Mouse (Mus musculus) hindbrain, embryonic 13.5 days (tissue): ENCODE data around the gene Ptpra. TPM values are rescaled to one million over a fixed set of nuclear protein-coding genes. Genes with fewer than 3 reads are reported as not detected.

ENCODE experiments used
- ATAC-seq: fragments of 200-750 bp; cut with Nextera tagmentation; 2 replicates; pipeline ENCODE4 v1.8.0; 2017; ENCODE audit warnings: moderate TSS enrichment; ENCODE audit not compliant: low FRiP score
- H3K27ac ChIP-seq: fragments of 300-500 bp; sonication (generic); 2 replicates; pipeline ENCODE4 v1.5.1; 2015; ENCODE audit warnings: inconsistent platforms, mild to moderate bottlenecking, moderate library complexity
- H3K27me3 ChIP-seq: fragments of 300-500 bp; sonication (generic); 2 replicates; pipeline ENCODE4 v1.6.1; 2015; ENCODE audit warnings: mild to moderate bottlenecking, inconsistent platforms
- H3K36me3 ChIP-seq: fragments of 300-500 bp; sonication (generic); 2 replicates; pipeline ENCODE4 v1.6.1; 2015; ENCODE audit warnings: mild to moderate bottlenecking, inconsistent platforms
- H3K4me1 ChIP-seq: fragments of 300-500 bp; sonication (generic); replicated peaks from 2 replicates; pipeline ENCODE4 v1.6.1; 2015; ENCODE audit warnings: inconsistent platforms
- H3K4me2 ChIP-seq: fragments of 300-500 bp; sonication (generic); 2 replicates; pipeline ENCODE4 v1.6.1; 2015; ENCODE audit warnings: inconsistent platforms, mild to moderate bottlenecking, moderate library complexity
- H3K4me3 ChIP-seq: fragments of 300-500 bp; sonication (generic); 2 replicates; pipeline ENCODE4 v1.5.1; 2015; ENCODE audit warnings: mild to moderate bottlenecking, inconsistent platforms
- H3K9ac ChIP-seq: fragments of 300-500 bp; sonication (generic); 2 replicates; pipeline ENCODE4 v1.6.1; 2015; ENCODE audit warnings: mild to moderate bottlenecking, inconsistent platforms
- H3K9me3 ChIP-seq: fragments of 300-500 bp; sonication (generic); 2 replicates; pipeline ENCODE4 v1.6.1; 2016; ENCODE audit warnings: inconsistent platforms
- WGBS: fragments of 180-500 bp; shearing (Covaris S2); methylation state at CpG from one replicate; pipeline ENCODE4 v1.1.7; 2015; 5-methylcytosine and 5-hydroxymethylcytosine counted together
- polyA plus RNA-seq: library from polyadenylated mRNA; unstranded; fragments of >200 nt; fragmentation: Nextera tagmentation; extraction: Ambion mirVana; gene quantifications from 2 replicates; pipeline ENCODE4 v1.2.1, GENCODE M21; 2015

Gene Ptpra
- polyA plus RNA-seq, 1 experiment from 2014 or later, result 126 TPM

- peak overlapping the region; percentile 86 for H3K4me2 ChIP-seq
- H3K27me3 ChIP-seq, result peaks cover 8% of the 10 kb centered on the region
- H3K9ac ChIP-seq, result peak overlapping the region; percentile 89
- peaks cover 37% of the 10 kb centered on the region for H3K4me1 ChIP-seq
- no peaks in the 10 kb centered on the region; the same call in 1 of the 2 replicates for H3K36me3 ChIP-seq
- H3K9me3 ChIP-seq, result no peaks in the 10 kb centered on the region
- peak; percentile 87 for ATAC-seq
- peak overlapping the region; percentile 92 for H3K27ac ChIP-seq
- 0% methylated on average over 43 of the region's 47 CpGs for WGBS
- H3K4me3 ChIP-seq, result peak overlapping the region; percentile 80
These were observed 337 bp downstream of the Ptpra start for GRCm38 (mm10) chr2:130450434-130450796.

- ATAC-seq, result no peak
- Histone ChIP-seq H3K4me1 (peaks cover 39% of the 10 kb centered on the region), H3K27me3 (peaks cover 8% of the 10 kb centered on the region), H3K9me3 (no peaks in the 10 kb centered on the region), H3K4me3 (peak overlapping the region; percentile 80), H3K36me3 (no peaks in the 10 kb centered on the region), H3K9ac (peak overlapping the region; percentile 89), H3K4me2 (peak overlapping the region; percentile 86), H3K27ac (no peak overlapping the region)
- WGBS, result 75% methylated on average over 14 of the region's 14 CpGs
These were observed 1.1 kb downstream of the Ptpra start for GRCm38 (mm10) chr2:130451086-130451726.

- Histone ChIP-seq H3K9ac (peak overlapping the region; percentile 89), H3K9me3 (no peaks in the 10 kb centered on the region), H3K4me2 (peak overlapping the region; percentile 86), H3K36me3 (no peaks in the 10 kb centered on the region), H3K27ac (no peak overlapping the region), H3K4me1 (peaks cover 41% of the 10 kb centered on the region), H3K4me3 (peak overlapping the region; percentile 80), H3K27me3 (peaks cover 8% of the 10 kb centered on the region)
- WGBS, result 76% methylated on average over 3 of the region's 3 CpGs
- no peak for ATAC-seq
These were observed 1.6 kb downstream of the Ptpra start for GRCm38 (mm10) chr2:130451727-130452090.

- Histone ChIP-seq H3K27ac (no peak overlapping the region), H3K9ac (peak overlapping the region; percentile 89; the same call in 1 of the 2 replicates), H3K4me2 (peak overlapping the region; percentile 86; the same call in 1 of the 2 replicates), H3K4me3 (no peak overlapping the region), H3K4me1 (peaks cover 41% of the 10 kb centered on the region), H3K9me3 (no peaks in the 10 kb centered on the region), H3K36me3 (no peaks in the 10 kb centered on the region), H3K27me3 (peaks cover 8% of the 10 kb centered on the region)
- no peak for ATAC-seq
- 64% methylated on average over 2 of the region's 2 CpGs for WGBS
These were observed 2.2 kb downstream of the Ptpra start for GRCm38 (mm10) chr2:130452266-130452665.

GRCm38 (mm10) chr2:130453421-130453820, 3.3 kb downstream of the Ptpra start:
- Histone ChIP-seq H3K9ac (no peak overlapping the region), H3K27ac (no peak overlapping the region), H3K4me1 (peaks cover 41% of the 10 kb centered on the region), H3K27me3 (peaks cover 2% of the 10 kb centered on the region), H3K9me3 (no peaks in the 10 kb centered on the region), H3K4me3 (no peak overlapping the region), H3K4me2 (no peak overlapping the region), H3K36me3 (no peaks in the 10 kb centered on the region)
- no peak for ATAC-seq
- WGBS, result 69% methylated on average over 6 of the region's 6 CpGs

GRCm38 (mm10) chr2:130454748-130455370, 4.8 kb downstream of the Ptpra start:
- Histone ChIP-seq H3K4me1 (peaks cover 33% of the 10 kb centered on the region), H3K4me2 (no peak overlapping the region), H3K9me3 (no peaks in the 10 kb centered on the region), H3K27ac (no peak overlapping the region), H3K4me3 (no peak overlapping the region), H3K27me3 (no peaks in the 10 kb centered on the region), H3K9ac (no peak overlapping the region), H3K36me3 (no peaks in the 10 kb centered on the region)
- WGBS, result 76% methylated on average over 6 of the region's 6 CpGs
- no peak for ATAC-seq

GRCm38 (mm10) chr2:130457871-130458270, 7.8 kb downstream of the Ptpra start:
- Histone ChIP-seq H3K27me3 (no peaks in the 10 kb centered on the region), H3K4me3 (no peak overlapping the region), H3K27ac (no peak overlapping the region), H3K36me3 (0 out of 2 replicates have a peak, but pooled peaks cover 3% of the 10 kb centered on the region), H3K4me1 (peaks cover 13% of the 10 kb centered on the region), H3K4me2 (no peak overlapping the region), H3K9ac (no peak overlapping the region), H3K9me3 (no peaks in the 10 kb centered on the region)
- 91% methylated on average over 3 of the region's 3 CpGs for WGBS
- ATAC-seq, result no peak

- no peak overlapping the region for H3K4me2 ChIP-seq
- no peak overlapping the region for H3K27ac ChIP-seq
- no peaks in the 10 kb centered on the region for H3K27me3 ChIP-seq
- ATAC-seq, result no peak
- H3K4me1 ChIP-seq, result peaks cover 10% of the 10 kb centered on the region
- peaks cover 6% of the 10 kb centered on the region; the same call in 1 of the 2 replicates for H3K36me3 ChIP-seq
- WGBS, result 97% methylated on average over 3 of the region's 3 CpGs
- no peak overlapping the region for H3K9ac ChIP-seq
- no peak overlapping the region for H3K4me3 ChIP-seq
- no peaks in the 10 kb centered on the region for H3K9me3 ChIP-seq
These were observed 9.5 kb downstream of the Ptpra start for GRCm38 (mm10) chr2:130459576-130459975.

- no peak for ATAC-seq
- H3K4me3 ChIP-seq, result no peak overlapping the region
These were observed 11.4 kb downstream of the Ptpra start for GRCm38 (mm10) chr2:130461287-130462071.

GRCm38 (mm10) chr2:130466438-130466837, 16.4 kb downstream of the Ptpra start:
- H3K9ac ChIP-seq, result no peak overlapping the region
- H3K36me3 ChIP-seq, result peaks cover 6% of the 10 kb centered on the region; the same call in 1 of the 2 replicates
- H3K4me1 ChIP-seq, result peaks cover 17% of the 10 kb centered on the region
- H3K4me2 ChIP-seq, result no peak overlapping the region
- no peak overlapping the region for H3K27ac ChIP-seq
- WGBS, result 88% methylated on average over 1 of the region's 1 CpGs
- no peaks in the 10 kb centered on the region for H3K9me3 ChIP-seq
- H3K4me3 ChIP-seq, result no peak overlapping the region
- no peak for ATAC-seq
- no peaks in the 10 kb centered on the region for H3K27me3 ChIP-seq

More at GRCm38 (mm10) chr2:130461287-130462071, 11.4 kb downstream of the Ptpra start:
- Histone ChIP-seq H3K36me3 (peaks cover 6% of the 10 kb centered on the region; the same call in 1 of the 2 replicates), H3K9me3 (no peaks in the 10 kb centered on the region), H3K4me1 (no peaks in the 10 kb centered on the region; the same call in 1 of the 2 replicates), H3K27ac (no peak overlapping the region), H3K27me3 (no peaks in the 10 kb centered on the region), H3K9ac (no peak overlapping the region), H3K4me2 (no peak overlapping the region)
- 83% methylated on average over 15 of the region's 15 CpGs for whole genome bisulfite sequencing

- ATAC-seq, result no peak
- Histone ChIP-seq H3K27me3 (no peaks in the 10 kb centered on the region), H3K9me3 (no peaks in the 10 kb centered on the region), H3K4me1 (peaks cover 17% of the 10 kb centered on the region), H3K4me2 (no peak overlapping the region), H3K27ac (no peak overlapping the region), H3K36me3 (no peaks in the 10 kb centered on the region), H3K9ac (no peak overlapping the region), H3K4me3 (no peak overlapping the region)
- 20% methylated on average over 4 of the region's 4 CpGs for WGBS
These were observed 19.3 kb downstream of the Ptpra start for GRCm38 (mm10) chr2:130469366-130469765.

- H3K4me2 ChIP-seq, result no peak overlapping the region
- H3K27ac ChIP-seq, result no peak overlapping the region
- WGBS, result 65% methylated on average over 2 of the region's 2 CpGs
- H3K27me3 ChIP-seq, result no peaks in the 10 kb centered on the region
- no peak for ATAC-seq
- H3K9me3 ChIP-seq, result no peaks in the 10 kb centered on the region
- no peak overlapping the region for H3K4me3 ChIP-seq
- H3K4me1 ChIP-seq, result peaks cover 19% of the 10 kb centered on the region
- H3K36me3 ChIP-seq, result no peaks in the 10 kb centered on the region
- H3K9ac ChIP-seq, result no peak overlapping the region
These were observed 19.9 kb downstream of the Ptpra start for GRCm38 (mm10) chr2:130469935-130470334.
